Mouse (Mus musculus) lung, postnatal 36 days (tissue): ENCODE data around the gene March4.

Experiments used
- DNase-seq: peaks from one replicate; pipeline ENCODE4 v3.0.0; 2022; ENCODE audit warnings: mixed read lengths

Gene March4

GRCm38 (mm10) chr1:72439146-72439545, 97.6 kb downstream of the March4 start:
- DNase-seq = no peak

GRCm38 (mm10) chr1:72436967-72437366, 99.8 kb downstream of the March4 start:
- DNase-seq = no peak

GRCm38 (mm10) chr1:72434510-72434909, 102.2 kb downstream of the March4 start:
- DNase-seq = no peak

GRCm38 (mm10) chr1:72432579-72432978, 104.2 kb downstream of the March4 start:
- DNase-seq = no peak

GRCm38 (mm10) chr1:72429107-72429807, 107.5 kb downstream of the March4 start:
- peak; percentile 57 for DNase-seq

GRCm38 (mm10) chr1:72428526-72428925, 108.2 kb downstream of the March4 start:
- peak; percentile 65 for DNase-seq

- DNase-seq = no peak
Observed at GRCm38 (mm10) chr1:72426456-72426855, 110.3 kb downstream of the March4 start.

- DNase-seq = no peak
Observed at GRCm38 (mm10) chr1:72422121-72422520, 114.6 kb downstream of the March4 start.

GRCm38 (mm10) chr1:72420220-72420619, 116.5 kb downstream of the March4 start:
- DNase-seq = peak; percentile 41

GRCm38 (mm10) chr1:72418744-72419655, 117.7 kb downstream of the March4 start:
- DNase-seq = no peak

- no peak for DNase-seq
Observed at GRCm38 (mm10) chr1:72414561-72415253, 122.0 kb downstream of the March4 start.

GRCm38 (mm10) chr1:72414133-72414532, 122.6 kb downstream of the March4 start:
- DNase-seq = no peak

GRCm38 (mm10) chr1:72413205-72413604, 123.5 kb downstream of the March4 start:
- DNase-seq = no peak

- DNase-seq = no peak
Observed at GRCm38 (mm10) chr1:72411108-72411507, 125.6 kb downstream of the March4 start.

GRCm38 (mm10) chr1:72409936-72410335, 126.8 kb downstream of the March4 start:
- DNase-seq = no peak

GRCm38 (mm10) chr1:72406505-72407079, 130.1 kb downstream of the March4 start:
- DNase-seq = no peak

GRCm38 (mm10) chr1:72401331-72402069, 135.2 kb downstream of the March4 start:
- no peak for DNase-seq

GRCm38 (mm10) chr1:72400616-72401015, 136.1 kb downstream of the March4 start:
- no peak for DNase-seq

GRCm38 (mm10) chr1:72399720-72400401, 136.9 kb downstream of the March4 start:
- DNase-seq = no peak

GRCm38 (mm10) chr1:72390420-72390819, 146.3 kb downstream of the March4 start:
- peak; percentile 21 for DNase-seq

- peak; percentile 32 for DNase-seq
Observed at GRCm38 (mm10) chr1:72383651-72384050, 153.1 kb downstream of the March4 start.

GRCm38 (mm10) chr1:72383056-72383455, 153.7 kb downstream of the March4 start:
- peak; percentile 61 for DNase-seq
